Mouse (Mus musculus) gastrocnemius, postnatal 10 days (tissue): ENCODE data around the gene Snhg11. TPM values are rescaled to one million over a fixed set of nuclear protein-coding genes. Genes with fewer than 3 reads are reported as not detected.

ENCODE experiments used
- total RNA-seq, 2 experiments: library from RNA; stranded (reverse); gene quantifications; 2 replicates each; pipeline ENCODE4 v1.2.3; 2021

Gene Snhg11
- total RNA-seq, 2 experiments from 2014 or later = 0.68 to 1.1 TPM

Other genes starting within 250 kb of the Snhg11 start
- 10 to 100 TPM; 55.0 to 69.1 TPM for gene Tgm2, start 229.2 kb upstream of the Snhg11 start, total RNA-seq
- 1 to 10 TPM; 4.2 to 4.7 TPM for gene D630003M21Rik, start 146.4 kb upstream of the Snhg11 start, total RNA-seq
- gene Bpi, start 117.5 kb upstream of the Snhg11 start, total RNA-seq = not detected
- 10 to 100 TPM; 10.8 to 11.1 TPM for gene Lbp, start 69.1 kb upstream of the Snhg11 start, total RNA-seq
- gene Ralgapb, start 34.2 kb downstream of the Snhg11 start, total RNA-seq = 10 to 100 TPM; 19.1 to 26.0 TPM
- gene Adig, start 127.0 kb downstream of the Snhg11 start, total RNA-seq = under 1 TPM in 1 of 2 experiments, not detected in 1; 0.75 TPM
- not detected for gene Arhgap40, start 137.2 kb downstream of the Snhg11 start, total RNA-seq
- gene Slc32a1, start 235.1 kb downstream of the Snhg11 start, total RNA-seq = under 1 TPM in 1 of 2 experiments, not detected in 1; 0.11 TPM
- 1 to 10 TPM; 4.1 to 6.2 TPM for gene Actr5, start 249.2 kb downstream of the Snhg11 start, total RNA-seq